Comparison of ENCODE assay signal across 9 mouse cellular contexts in the genomic region with DNA sequence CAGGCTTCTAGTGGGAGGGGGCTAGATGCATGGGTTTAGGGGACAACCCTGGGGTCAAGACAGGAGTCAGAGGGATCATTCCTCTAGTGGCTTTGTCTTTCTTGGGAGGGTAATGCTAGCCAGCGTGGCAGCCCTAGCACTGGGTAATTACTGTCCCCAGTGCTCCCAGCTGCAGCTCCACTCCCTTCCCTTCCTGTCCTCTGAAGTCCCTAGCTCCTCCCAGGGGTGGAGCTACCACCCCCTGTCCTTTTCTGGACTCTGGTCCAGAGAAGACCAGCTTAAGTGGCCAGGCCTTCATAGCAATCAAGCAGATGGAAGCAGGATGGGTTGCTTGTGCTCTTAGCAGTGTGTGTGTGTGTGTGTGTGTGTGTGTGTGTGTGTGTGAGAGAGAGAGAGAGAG. TPM values are rescaled to one million over a fixed set of nuclear protein-coding genes. Genes with fewer than 3 reads are reported as not detected.
A peak's percentile ranks its signal among the peaks of the same experiment; 100 is the strongest.
DNase-seq lines count a peak whose midpoint lies in the region; ATAC-seq lines count a peak whose summit lies in the region.
"Had no signal": no experiment of that assay in that cellular context is flagged by ENCODE, and none has a peak within 500 bp of the region (broad histone marks: within the 10 kb centered on the region; RNA-seq: fewer than 3 reads in every experiment).

No protein-coding gene starts in this region.

- H3K9me3 ChIP-seq in embryonic facial prominence, embryonic 15.5 days (replicated peaks): no peaks in the 10 kb centered on the region
- no peaks in the 10 kb centered on the region for H3K9me3 ChIP-seq in kidney, embryonic 14.5 days (ENCODE audit: control insufficient read depth, low read length)
- no peaks in the 10 kb centered on the region for H3K9me3 ChIP-seq in midbrain, embryonic 13.5 days

- peak; percentile 19 for DNase-seq in gastrocnemius, adult 18-20 months (ENCODE audit: low spot score)
- no peak for DNase-seq in gastrocnemius, adult 8-10 months (ENCODE audit: low spot score in 2 of 2)
- DNase-seq in lung, postnatal 4 days: peak; percentile 33 to 59
- no peak for DNase-seq in right cerebral cortex, adult 18-20 months
- DNase-seq in layer of hippocampus, postnatal 25 days (ENCODE audit: extremely low spot score in 1 of 2, low spot score in 1 of 2): no peak

- peaks cover 4% of the 10 kb centered on the region; the same call in 1 of the 2 replicates for H3K4me1 ChIP-seq in embryonic facial prominence, embryonic 15.5 days
- H3K4me1 ChIP-seq in kidney, embryonic 14.5 days (ENCODE audit: control insufficient read depth, insufficient read depth, low read length): no peaks in the 10 kb centered on the region
- H3K4me1 ChIP-seq in midbrain, embryonic 13.5 days (replicated peaks): peaks cover 5% of the 10 kb centered on the region; the same call in 1 of the 2 replicates

- ATAC-seq in embryonic facial prominence, embryonic 15.5 days (ENCODE audit: insufficient number of reproducible peaks, low FRiP score, low TSS enrichment, low read depth): peak; percentile 43; the same call in 1 of the 2 replicates
- ATAC-seq in kidney, embryonic 14.5 days (ENCODE audit: low FRiP score, low TSS enrichment): peak; percentile 83; the same call in 1 of the 2 replicates
- ATAC-seq in midbrain, embryonic 13.5 days: no peak

- no peak overlapping the region for H3K4me2 ChIP-seq in embryonic facial prominence, embryonic 15.5 days (replicated peaks)
- no peak overlapping the region for H3K4me2 ChIP-seq in kidney, embryonic 14.5 days (replicated peaks; ENCODE audit: low read depth, low read length)
- no peak overlapping the region for H3K4me2 ChIP-seq in midbrain, embryonic 13.5 days (replicated peaks)

- H3K36me3 ChIP-seq in embryonic facial prominence, embryonic 15.5 days: no peaks in the 10 kb centered on the region
- no peaks in the 10 kb centered on the region for H3K36me3 ChIP-seq in kidney, embryonic 14.5 days (ENCODE audit: control insufficient read depth, insufficient read depth, low read length)
- no peaks in the 10 kb centered on the region for H3K36me3 ChIP-seq in midbrain, embryonic 13.5 days

- H3K27ac ChIP-seq in embryonic facial prominence, embryonic 15.5 days (replicated peaks): no peak overlapping the region
- no peak overlapping the region for H3K27ac ChIP-seq in kidney, embryonic 14.5 days (ENCODE audit: low read depth, low read length)
- H3K27ac ChIP-seq in midbrain, embryonic 13.5 days: no peak overlapping the region

- H3K27me3 ChIP-seq in embryonic facial prominence, embryonic 15.5 days: no peaks in the 10 kb centered on the region; the same call in 1 of the 2 replicates
- peaks cover 2% of the 10 kb centered on the region; the same call in 1 of the 2 replicates for H3K27me3 ChIP-seq in kidney, embryonic 14.5 days (ENCODE audit: control insufficient read depth, insufficient read depth, low read length)
- H3K27me3 ChIP-seq in midbrain, embryonic 13.5 days: no peaks in the 10 kb centered on the region
- H3K27me3 ChIP-seq: CH12.LX had no signal

- H3K9ac ChIP-seq in embryonic facial prominence, embryonic 15.5 days: no peak overlapping the region
- no peak overlapping the region for H3K9ac ChIP-seq in kidney, embryonic 14.5 days (ENCODE audit: low read depth, low read length)
- no peak overlapping the region for H3K9ac ChIP-seq in midbrain, embryonic 13.5 days (replicated peaks)

- no peak overlapping the region for H3K4me3 ChIP-seq in embryonic facial prominence, embryonic 15.5 days (replicated peaks)
- H3K4me3 ChIP-seq in kidney, embryonic 14.5 days (ENCODE audit: low read length): no peak overlapping the region
- no peak overlapping the region for H3K4me3 ChIP-seq in midbrain, embryonic 13.5 days (replicated peaks)

- WGBS in embryonic facial prominence, embryonic 15.5 days: 31% methylated on average over 1 of the region's 1 CpGs
- 29% methylated on average over 1 of the region's 1 CpGs for WGBS in kidney, embryonic 14.5 days
- WGBS in midbrain, embryonic 13.5 days: 20% methylated on average over 1 of the region's 1 CpGs

RNA-seq across cellular contexts. Expression of a gene that starts 9.6 kb away (rescaled TPM):
- 1 to 10 TPM; 2.0 to 2.3 TPM for total RNA-seq in gastrocnemius, adult 18-20 months (2021)
- 1 to 10 TPM; 1.4 to 2.5 (median 1.9) TPM for total RNA-seq in gastrocnemius, adult 8-10 months (2022)
- polyA plus RNA-seq in embryonic facial prominence, embryonic 15.5 days (2015; fragmentation: Nextera tagmentation; extraction: Ambion mirVana): 11.2 and 12.5 TPM in 2 replicates
- 16.4 and 18.2 TPM in 2 replicates for polyA plus RNA-seq in kidney, embryonic 14.5 days (2014; fragmentation: Nextera tagmentation; extraction: Ambion mirVana)
- 11.6 and 13.0 TPM in 2 replicates for polyA plus RNA-seq in midbrain, embryonic 13.5 days (2015; fragmentation: Nextera tagmentation; extraction: Ambion mirVana)
- total RNA-seq in layer of hippocampus, postnatal 25 days (2021): 10 to 100 TPM; 18.6 to 23.5 TPM

RNA-seq across cellular contexts. Expression of a gene that starts 38.4 kb away (rescaled TPM):
- total RNA-seq in gastrocnemius, adult 18-20 months (2021): 10 to 100 TPM; 37.3 to 42.7 TPM
- total RNA-seq in gastrocnemius, adult 8-10 months (2022): 10 to 100 TPM; 37.1 to 45.2 (median 43.2) TPM
- 27.6 and 27.9 TPM in 2 replicates for polyA plus RNA-seq in embryonic facial prominence, embryonic 15.5 days (2015; fragmentation: Nextera tagmentation; extraction: Ambion mirVana)
- 20.2 and 31.3 TPM in 2 replicates for polyA plus RNA-seq in kidney, embryonic 14.5 days (2014; fragmentation: Nextera tagmentation; extraction: Ambion mirVana)
- 74.1 and 80.0 TPM in 2 replicates for polyA plus RNA-seq in midbrain, embryonic 13.5 days (2015; fragmentation: Nextera tagmentation; extraction: Ambion mirVana)
- total RNA-seq in layer of hippocampus, postnatal 25 days (2021): 100 to 1,000 TPM; 172 to 200 TPM

RNA-seq across cellular contexts. Expression of a gene that starts 40.8 kb away (rescaled TPM):
- 1 to 10 TPM; 7.7 to 8.6 TPM for total RNA-seq in gastrocnemius, adult 18-20 months (2021)
- 1 to 10 TPM; 6.2 to 8.9 (median 8.6) TPM for total RNA-seq in gastrocnemius, adult 8-10 months (2022)
- 36.4 and 37.3 TPM in 2 replicates for polyA plus RNA-seq in embryonic facial prominence, embryonic 15.5 days (2015; fragmentation: Nextera tagmentation; extraction: Ambion mirVana)
- 42.0 and 46.1 TPM in 2 replicates for polyA plus RNA-seq in kidney, embryonic 14.5 days (2014; fragmentation: Nextera tagmentation; extraction: Ambion mirVana)
- 34.8 and 38.3 TPM in 2 replicates for polyA plus RNA-seq in midbrain, embryonic 13.5 days (2015; fragmentation: Nextera tagmentation; extraction: Ambion mirVana)
- total RNA-seq in layer of hippocampus, postnatal 25 days (2021): 10 to 100 TPM; 70.3 to 72.0 TPM

Comparison
In these comparisons a context has a peak if more than half of its experiments do, and no peak if none do; other contexts are left out.
1. DNase-seq: peak in gastrocnemius, adult 18-20 months (single experiment) and lung, postnatal 4 days (2 of 2); none in gastrocnemius, adult 8-10 months (0 of 2), right cerebral cortex, adult 18-20 months (single experiment) and layer of hippocampus, postnatal 25 days (0 of 2).
2. RNA of a gene that starts 9.6 kb away (total RNA-seq): 18.6 to 23.5 TPM in layer of hippocampus, postnatal 25 days; 1.4 to 2.5 TPM in gastrocnemius, adult 8-10 months and 2.0 to 2.3 TPM in gastrocnemius, adult 18-20 months; every median in the first group is over 4 times any median in the second.
3. RNA of a gene that starts 40.8 kb away (total RNA-seq): 70.3 to 72.0 TPM in layer of hippocampus, postnatal 25 days; 6.2 to 8.9 TPM in gastrocnemius, adult 8-10 months and 7.7 to 8.6 TPM in gastrocnemius, adult 18-20 months; every median in the first group is over 4 times any median in the second.